Mouse (Mus musculus): ENCODE measurements around the gene Haao. TPM values are rescaled to one million over a fixed set of nuclear protein-coding genes. Genes with fewer than 3 reads are reported as not detected.
A peak's percentile ranks its signal among the peaks of the same experiment; 100 is the strongest.

Gene Haao
- total RNA-seq (2014; rRNA removed; ENCODE audit: low replicate concordance) (not detected in 2 replicates), polyA plus RNA-seq (2015; fragmentation: Nextera tagmentation; extraction: Ambion mirVana) (0.08 and 0.26 TPM in 2 replicates)

DNA sequence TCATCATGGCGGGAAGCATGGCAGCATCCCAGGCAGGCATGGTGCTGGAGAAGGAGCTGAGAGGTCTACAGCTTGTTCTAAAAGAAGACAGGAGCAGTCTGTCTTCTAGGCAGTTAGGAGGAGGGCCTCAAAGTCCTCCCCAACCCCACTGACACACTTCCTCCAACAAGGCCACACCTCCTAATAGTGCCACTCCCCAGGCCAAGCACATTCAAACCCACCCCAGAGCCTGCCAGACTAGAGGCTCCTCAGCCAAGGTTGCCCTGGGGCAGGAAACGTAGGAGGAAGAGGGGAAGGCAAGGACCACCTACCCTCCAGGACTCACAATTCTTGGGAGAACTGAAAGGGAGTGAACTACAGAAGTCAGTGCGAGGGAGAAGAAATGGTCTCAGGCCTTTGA lies at the start of gene Haao:
Gene Haao (minus strand): TSS at position 149 of the 400 bp plus-strand sequence.
- Histone ChIP-seq H3K27me3 (ENCODE audit: control insufficient read depth, insufficient read depth, low read length) (no peaks in the 10 kb centered on the region), H3K4me2 (ENCODE audit: low read depth, low read length) (no peak within 1 kb of the TSS), H3K9ac (replicated peaks; ENCODE audit: low read depth, low read length) (no peak within 1 kb of the TSS), H3K27ac (ENCODE audit: low read depth) (no peak within 1 kb of the TSS), H3K4me1 (ENCODE audit: control insufficient read depth, insufficient read depth) (no peaks in the 10 kb centered on the region), H3K4me3 (ENCODE audit: low read depth, low read length) (no peak within 1 kb of the TSS), H3K36me3 (replicated peaks; ENCODE audit: control insufficient read depth, insufficient read depth, low read length) (no peaks in the 10 kb centered on the region), H3K9me3 (replicated peaks; ENCODE audit: control insufficient read depth, low read length) (no peaks in the 10 kb centered on the region)
- WGBS = 71% methylated on average over 3 of the region's 3 CpGs
- DNase-seq (ENCODE audit: low spot score) = no peak
- no peak for ATAC-seq (ENCODE audit: insufficient read depth, low read depth)
- TF ChIP-seq EP300 (IDR thresholded peaks at IDR 0.05; ENCODE audit: low read depth) (no peak), CTCF (IDR thresholded peaks at IDR 0.05; ENCODE audit: low read depth) (no peak)

DNA sequence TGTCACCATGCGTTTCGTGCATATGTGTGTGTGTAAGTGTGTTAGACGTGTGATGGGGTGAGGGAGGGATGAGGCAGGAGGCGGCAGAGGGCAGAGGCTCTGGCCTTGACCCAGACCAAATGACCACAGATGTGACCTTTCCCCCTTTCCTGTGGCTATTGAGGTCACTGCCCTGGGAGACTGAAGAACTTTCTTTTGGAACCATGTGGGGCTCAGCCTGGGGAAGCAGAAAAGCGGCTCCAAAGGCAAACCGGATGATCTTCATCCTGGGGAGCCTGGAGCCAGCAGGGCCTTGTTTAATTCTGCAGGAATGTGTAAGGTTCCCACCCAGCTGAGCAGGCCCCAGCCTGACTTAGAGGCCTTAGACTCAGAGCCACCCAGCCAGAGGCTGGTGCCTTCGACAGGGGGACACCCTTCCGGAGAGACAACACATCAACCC lies 49.6 kb upstream of the Haao start:
- DNase-seq (ENCODE audit: low spot score) = no peak
- peak overlapping the region; percentile 38 for H3K27ac ChIP-seq (ENCODE audit: low read depth)
- H3K4me3 ChIP-seq (ENCODE audit: low read depth, low read length) = no peak overlapping the region
- H3K4me1 ChIP-seq (ENCODE audit: control insufficient read depth, insufficient read depth) = peaks cover 6% of the 10 kb centered on the region; the same call in 1 of the 2 replicates
- no peak overlapping the region for H3K4me2 ChIP-seq (ENCODE audit: low read depth, low read length)
- no peak for ATAC-seq (ENCODE audit: insufficient read depth, low read depth)
- no peaks in the 10 kb centered on the region for H3K36me3 ChIP-seq (replicated peaks; ENCODE audit: control insufficient read depth, insufficient read depth, low read length)
- no peak overlapping the region for H3K9ac ChIP-seq (replicated peaks; ENCODE audit: low read depth, low read length)
- H3K9me3 ChIP-seq (replicated peaks; ENCODE audit: control insufficient read depth, low read length) = no peaks in the 10 kb centered on the region
- no peaks in the 10 kb centered on the region for H3K27me3 ChIP-seq (ENCODE audit: control insufficient read depth, insufficient read depth, low read length)
- TF ChIP-seq CTCF (IDR thresholded peaks at IDR 0.05; ENCODE audit: low read depth) = no peak
- no peak for TF ChIP-seq EP300 (IDR thresholded peaks at IDR 0.05; ENCODE audit: low read depth)
- 88% methylated on average over 8 of the region's 8 CpGs for WGBS

DNA sequence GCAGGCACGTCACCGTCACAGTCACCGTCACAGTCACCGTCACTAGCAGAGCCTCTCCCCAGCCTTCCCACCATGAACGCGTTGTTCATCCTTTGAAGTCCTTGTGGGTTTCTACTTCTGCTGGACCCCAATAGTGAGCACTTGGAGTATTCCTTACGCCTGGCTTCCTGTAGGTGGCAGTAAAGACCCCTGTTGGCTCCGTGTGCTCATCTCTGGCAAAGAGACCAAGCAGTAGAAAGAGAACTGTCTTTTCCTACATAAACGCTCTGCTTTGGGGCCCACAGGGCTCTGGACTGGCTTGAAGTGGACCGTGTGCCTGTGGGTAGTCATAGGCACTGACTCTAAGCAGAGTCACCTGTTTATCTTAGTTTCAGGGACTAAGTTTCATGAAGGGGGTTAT lies 49.0 kb upstream of the Haao start:
- H3K27ac ChIP-seq (ENCODE audit: low read depth) = no peak overlapping the region
- WGBS = 31% methylated on average over 10 of the region's 10 CpGs
- H3K27me3 ChIP-seq (ENCODE audit: control insufficient read depth, insufficient read depth, low read length) = no peaks in the 10 kb centered on the region
- no peak overlapping the region for H3K4me2 ChIP-seq (ENCODE audit: low read depth, low read length)
- H3K4me1 ChIP-seq (ENCODE audit: control insufficient read depth, insufficient read depth) = peaks cover 6% of the 10 kb centered on the region; the same call in 1 of the 2 replicates
- H3K36me3 ChIP-seq (replicated peaks; ENCODE audit: control insufficient read depth, insufficient read depth, low read length) = no peaks in the 10 kb centered on the region
- ATAC-seq (ENCODE audit: insufficient read depth, low read depth) (no peak), DNase-seq (ENCODE audit: low spot score) (peak; percentile 64)
- H3K4me3 ChIP-seq (ENCODE audit: low read depth, low read length) = no peak overlapping the region
- no peak for TF ChIP-seq EP300 (IDR thresholded peaks at IDR 0.05; ENCODE audit: low read depth)
- TF ChIP-seq CTCF (IDR thresholded peaks at IDR 0.05; ENCODE audit: low read depth) = peak; percentile 73
- no peaks in the 10 kb centered on the region for H3K9me3 ChIP-seq (replicated peaks; ENCODE audit: control insufficient read depth, low read length)
- no peak overlapping the region for H3K9ac ChIP-seq (replicated peaks; ENCODE audit: low read depth, low read length)

DNA sequence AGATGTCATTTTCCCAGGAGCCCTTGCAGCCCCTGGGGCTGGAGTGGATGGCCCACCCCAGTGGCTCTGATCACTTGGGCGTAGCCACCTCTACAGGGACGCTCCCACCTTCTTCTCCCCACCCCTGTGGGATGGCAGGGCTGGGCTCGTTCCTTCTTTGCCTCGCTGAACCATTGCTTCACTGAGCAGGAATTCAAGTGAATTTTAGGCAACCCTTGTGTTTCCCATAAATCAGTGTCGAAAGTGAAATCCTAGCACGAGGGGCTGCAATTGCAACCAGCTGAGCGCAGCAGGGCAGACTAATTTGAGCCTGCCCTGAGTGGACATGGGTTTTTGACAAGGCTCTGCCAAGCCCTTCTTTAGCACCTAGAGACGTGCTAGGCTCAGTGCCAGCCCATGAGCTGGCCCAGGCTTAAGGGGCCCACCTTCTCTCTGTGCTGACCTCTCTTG lies 47.6 kb upstream of the Haao start:
- Histone ChIP-seq H3K4me2 (ENCODE audit: low read depth, low read length) (no peak overlapping the region), H3K9me3 (replicated peaks; ENCODE audit: control insufficient read depth, low read length) (no peaks in the 10 kb centered on the region), H3K4me3 (ENCODE audit: low read depth, low read length) (no peak overlapping the region), H3K27me3 (ENCODE audit: control insufficient read depth, insufficient read depth, low read length) (no peaks in the 10 kb centered on the region), H3K4me1 (ENCODE audit: control insufficient read depth, insufficient read depth) (peaks cover 6% of the 10 kb centered on the region; the same call in 1 of the 2 replicates), H3K36me3 (replicated peaks; ENCODE audit: control insufficient read depth, insufficient read depth, low read length) (no peaks in the 10 kb centered on the region), H3K9ac (replicated peaks; ENCODE audit: low read depth, low read length) (no peak overlapping the region), H3K27ac (ENCODE audit: low read depth) (peak overlapping the region; percentile 52; the same call in 1 of the 2 replicates)
- 44% methylated on average over 8 of the region's 8 CpGs for WGBS
- peak; percentile 71 for DNase-seq (ENCODE audit: low spot score)
- peak; percentile 86 for ATAC-seq (ENCODE audit: insufficient read depth, low read depth)
- TF ChIP-seq EP300 (IDR thresholded peaks at IDR 0.05; ENCODE audit: low read depth) (no peak), CTCF (IDR thresholded peaks at IDR 0.05; ENCODE audit: low read depth) (no peak)

GRCm38 (mm10) chr17:83893134-83893533 lies 45.4 kb upstream of the Haao start:
- H3K27me3 ChIP-seq (ENCODE audit: control insufficient read depth, insufficient read depth, low read length) = no peaks in the 10 kb centered on the region
- no peak overlapping the region for H3K4me2 ChIP-seq (ENCODE audit: low read depth, low read length)

GRCm38 (mm10) chr17:83891864-83892263 lies 44.1 kb upstream of the Haao start:
- H3K27ac ChIP-seq (ENCODE audit: low read depth) = no peak overlapping the region
- no peaks in the 10 kb centered on the region for H3K27me3 ChIP-seq (ENCODE audit: control insufficient read depth, insufficient read depth, low read length)
- no peak overlapping the region for H3K9ac ChIP-seq (replicated peaks; ENCODE audit: low read depth, low read length)
- no peak for TF ChIP-seq EP300 (IDR thresholded peaks at IDR 0.05; ENCODE audit: low read depth)
- TF ChIP-seq CTCF (IDR thresholded peaks at IDR 0.05; ENCODE audit: low read depth) = no peak
- no peak overlapping the region for H3K4me3 ChIP-seq (ENCODE audit: low read depth, low read length)
- no peak for DNase-seq (ENCODE audit: low spot score)
- H3K4me2 ChIP-seq (ENCODE audit: low read depth, low read length) = no peak overlapping the region
- peaks cover 6% of the 10 kb centered on the region; the same call in 1 of the 2 replicates for H3K4me1 ChIP-seq (ENCODE audit: control insufficient read depth, insufficient read depth)
- no peaks in the 10 kb centered on the region for H3K9me3 ChIP-seq (replicated peaks; ENCODE audit: control insufficient read depth, low read length)
- H3K36me3 ChIP-seq (replicated peaks; ENCODE audit: control insufficient read depth, insufficient read depth, low read length) = no peaks in the 10 kb centered on the region
- ATAC-seq (ENCODE audit: insufficient read depth, low read depth) = no peak
- WGBS = 77% methylated on average over 9 of the region's 9 CpGs

More at GRCm38 (mm10) chr17:83893134-83893533, 45.4 kb upstream of the Haao start:
- no peak overlapping the region for H3K27ac ChIP-seq (ENCODE audit: low read depth)
- TF ChIP-seq EP300 (IDR thresholded peaks at IDR 0.05; ENCODE audit: low read depth) (no peak), CTCF (IDR thresholded peaks at IDR 0.05; ENCODE audit: low read depth) (no peak)
- H3K9me3 ChIP-seq (replicated peaks; ENCODE audit: control insufficient read depth, low read length) = no peaks in the 10 kb centered on the region
- no peak overlapping the region for H3K9ac ChIP-seq (replicated peaks; ENCODE audit: low read depth, low read length)
- peaks cover 6% of the 10 kb centered on the region; the same call in 1 of the 2 replicates for H3K4me1 ChIP-seq (ENCODE audit: control insufficient read depth, insufficient read depth)
- H3K36me3 ChIP-seq (replicated peaks; ENCODE audit: control insufficient read depth, insufficient read depth, low read length) = no peaks in the 10 kb centered on the region
- 76% methylated on average over 4 of the region's 4 CpGs for WGBS
- no peak for DNase-seq (ENCODE audit: low spot score)
- ATAC-seq (ENCODE audit: insufficient read depth, low read depth) = no peak
- no peak overlapping the region for H3K4me3 ChIP-seq (ENCODE audit: low read depth, low read length)
